Mouse (Mus musculus) ES-E14 (cell line): Measurements from ENCODE around the gene Vamp8.

Source experiments
- CHD2 ChIP-seq: IDR thresholded peaks from 2 replicates; pipeline ENCODE4 v1.6.1; 2014; ENCODE audit warnings: mild to moderate bottlenecking, low read depth, low read length, inconsistent platforms
- HCFC1 ChIP-seq: IDR thresholded peaks from 2 replicates; pipeline ENCODE4 v1.6.1; 2012; ENCODE audit warnings: low read length, inconsistent platforms, borderline replicate concordance; ENCODE audit not compliant: insufficient read depth
- MAFK ChIP-seq: IDR thresholded peaks from 2 replicates; pipeline ENCODE4 v1.6.1; 2014; ENCODE audit warnings: mild to moderate bottlenecking, low read depth, low read length, inconsistent platforms; ENCODE audit not compliant: insufficient read depth
- ZC3H11A ChIP-seq: IDR thresholded peaks from 2 replicates; pipeline ENCODE4 v1.6.1; 2012; ENCODE audit warnings: low read depth, mild to moderate bottlenecking, inconsistent platforms, low read length, borderline replicate concordance
- ZNF384 ChIP-seq: IDR thresholded peaks from 2 replicates; pipeline ENCODE4 v1.6.1; 2012; ENCODE audit warnings: low read depth, low read length, inconsistent platforms

GRCm38 (mm10) chr6:72374820-72375563 lies 15.5 kb downstream of the Vamp8 start:
- TF ChIP-seq MAFK: no peak
- TF ChIP-seq CHD2: no peak
- TF ChIP-seq HCFC1: no peak
- TF ChIP-seq ZNF384: no peak
- TF ChIP-seq ZC3H11A: no peak
